Mouse (Mus musculus) liver, adult 2 months (tissue): ENCODE measurements around the gene Gtsf2. TPM values are rescaled to one million over a fixed set of nuclear protein-coding genes. Genes with fewer than 3 reads are reported as not detected.

Experiments
- DNase-seq: peaks from one replicate; pipeline ENCODE4 v3.0.0-alpha.2; 2011; ENCODE audit warnings: low read depth, low spot score; ENCODE audit errors: extremely low read depth
- H3K27ac ChIP-seq: fragments of 200-500 bp; replicated peaks from 2 replicates; pipeline ENCODE4 v1.5.1; 2012; ENCODE audit warnings: low read depth, mild to moderate bottlenecking, control low read depth, inconsistent platforms, low read length; ENCODE audit not compliant: insufficient read depth
- H3K27me3 ChIP-seq: fragments of 200-500 bp; 2 replicates; pipeline ENCODE4 v1.6.1; 2012; ENCODE audit warnings: mild to moderate bottlenecking, moderate library complexity, low read length, inconsistent platforms; ENCODE audit not compliant: control insufficient read depth, insufficient read depth
- H3K36me3 ChIP-seq: fragments of 200-500 bp; 2 replicates; pipeline ENCODE4 v1.6.1; 2012; ENCODE audit warnings: low read length, inconsistent platforms; ENCODE audit not compliant: control insufficient read depth, insufficient read depth
- H3K4me1 ChIP-seq: fragments of 200-500 bp; 2 replicates; pipeline ENCODE4 v1.6.1; 2011; ENCODE audit warnings: low read length; ENCODE audit not compliant: control insufficient read depth, insufficient read depth
- H3K4me3 ChIP-seq: fragments of 200-500 bp; 2 replicates; pipeline ENCODE4 v1.5.1; 2011; ENCODE audit warnings: low read depth, mild to moderate bottlenecking, control low read depth, low read length, moderate library complexity; ENCODE audit not compliant: insufficient read depth
- H3K79me2 ChIP-seq: fragments of 200-500 bp; 2 replicates; pipeline ENCODE4 v1.6.1; 2012; ENCODE audit warnings: inconsistent platforms, mild to moderate bottlenecking, low read length, moderate library complexity; ENCODE audit not compliant: control insufficient read depth, insufficient read depth
- H3K9ac ChIP-seq: fragments of 200-500 bp; 2 replicates; pipeline ENCODE4 v1.6.1; 2012; ENCODE audit warnings: low read depth, mild to moderate bottlenecking, control low read depth, inconsistent platforms, low read length
- CTCF ChIP-seq: fragments of 200-500 bp; IDR thresholded peaks from 2 replicates; pipeline ENCODE4 v1.5.1; 2011; ENCODE audit warnings: low read depth, low read length, control low read depth
- POLR2A ChIP-seq: fragments of 200-500 bp; IDR thresholded peaks from 2 replicates; pipeline ENCODE4 v1.6.1; 2011; ENCODE audit warnings: low read length, control low read depth; ENCODE audit not compliant: insufficient read depth; ENCODE audit errors: extremely low read depth
- WGBS: fragments of 180-500 bp; shearing (Covaris S2); methylation state at CpG from one replicate; pipeline ENCODE4 v1.1.7; 2018; 5-methylcytosine and 5-hydroxymethylcytosine counted together
- polyA plus RNA-seq: library from polyadenylated mRNA; depleted of rRNA; stranded (reverse); fragments of >200 nt; gene quantifications from 2 replicates; pipeline ENCODE4 v1.2.3, GENCODE M21; 2012
- total RNA-seq: library from RNA; depleted of rRNA; stranded (reverse); fragments of >200 nt; gene quantifications from 2 replicates; pipeline ENCODE4 v1.2.3, GENCODE M21; 2014

Gtsf2 gene
- total and polyA plus RNA-seq, 2 experiments = not detected

DNA sequence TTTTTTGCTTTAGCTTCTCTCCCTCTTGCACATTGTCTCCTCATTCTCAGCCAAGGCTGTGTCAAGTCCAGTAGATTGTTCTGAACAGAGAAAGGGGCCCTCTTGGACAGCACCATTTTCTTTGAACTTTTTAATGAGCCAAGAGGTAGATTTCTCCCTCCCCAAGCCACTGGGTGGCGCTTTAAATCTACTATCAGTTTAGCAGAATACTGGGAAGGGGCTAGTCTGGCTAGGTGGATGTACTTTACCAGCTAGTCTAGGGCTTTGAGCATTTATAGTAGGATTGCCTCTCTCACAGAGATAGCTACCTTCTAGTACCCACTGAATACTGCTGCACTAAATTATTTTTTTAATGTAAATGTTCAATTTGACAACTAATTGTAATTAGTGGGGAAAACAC is 34.2 kb upstream of the Gtsf2 start:
- no peaks in the 10 kb centered on the region for H3K36me3 ChIP-seq
- H3K27ac ChIP-seq = no peak overlapping the region
- TF ChIP-seq CTCF (no peak), POLR2A (no peak)
- H3K79me2 ChIP-seq = no peaks in the 10 kb centered on the region
- H3K4me1 ChIP-seq = no peaks in the 10 kb centered on the region
- H3K9ac ChIP-seq = no peak overlapping the region
- H3K27me3 ChIP-seq = no peaks in the 10 kb centered on the region; the same call in none of the 2 replicates
- H3K4me3 ChIP-seq = no peak overlapping the region
- DNase-seq = no peak
- WGBS = 11% methylated on average over 1 of the region's 1 CpGs

DNA sequence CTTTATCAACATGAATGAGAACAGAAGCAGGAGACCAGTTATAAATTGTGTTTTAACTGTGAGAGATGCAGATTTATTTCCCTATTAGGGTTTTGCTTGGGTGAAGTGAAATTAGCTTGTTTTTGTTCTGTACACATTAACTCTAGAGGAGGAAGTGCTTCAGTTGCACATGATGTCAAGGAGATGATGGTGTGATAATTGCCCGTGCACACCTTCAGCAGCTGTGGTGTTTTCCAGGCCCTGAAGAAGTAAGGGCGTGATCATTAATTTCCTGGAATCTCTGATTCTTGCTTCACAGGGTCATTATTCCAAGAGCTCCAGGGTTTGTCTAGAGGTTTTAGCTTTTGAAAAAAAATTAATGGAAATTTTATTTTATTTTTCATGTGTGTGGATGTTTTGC is 31.9 kb upstream of the Gtsf2 start:
- no peak for DNase-seq

DNA sequence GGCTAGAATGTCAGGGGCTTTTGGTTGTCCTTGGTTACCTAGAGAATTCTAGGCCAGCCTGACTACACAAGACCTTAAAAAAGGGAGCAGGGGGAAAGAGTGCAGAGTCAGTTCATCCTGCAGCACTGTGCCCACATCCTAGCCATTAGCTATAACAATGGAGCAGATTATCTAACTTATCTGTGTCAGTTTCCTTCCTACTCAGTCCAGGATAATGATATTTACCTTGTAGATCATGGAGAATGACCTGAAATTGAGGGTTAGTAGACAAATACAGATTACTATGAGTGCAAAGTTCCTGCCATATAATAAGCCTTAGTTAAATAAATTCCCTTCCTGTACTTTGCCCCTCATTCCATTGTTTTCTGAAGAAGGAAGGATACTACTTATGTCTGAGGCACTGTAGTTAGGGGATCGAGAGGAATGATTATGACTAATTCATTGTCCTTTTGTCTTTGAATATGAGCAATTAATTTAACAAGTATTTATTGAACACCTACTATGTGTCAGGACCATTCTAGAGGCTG is 30.9 kb upstream of the Gtsf2 start:
- 76% methylated on average over 1 of the region's 1 CpGs for WGBS
- no peak overlapping the region for H3K27ac ChIP-seq
- H3K36me3 ChIP-seq = no peaks in the 10 kb centered on the region
- no peaks in the 10 kb centered on the region; the same call in 1 of the 2 replicates for H3K27me3 ChIP-seq
- no peak overlapping the region for H3K9ac ChIP-seq
- DNase-seq = no peak
- no peak overlapping the region for H3K4me3 ChIP-seq
- H3K79me2 ChIP-seq = no peaks in the 10 kb centered on the region
- no peaks in the 10 kb centered on the region for H3K4me1 ChIP-seq
- no peak for TF ChIP-seq CTCF
- no peak for TF ChIP-seq POLR2A

More for the DNA sequence above, 31.9 kb upstream of the Gtsf2 start:
- TF ChIP-seq CTCF (no peak), POLR2A (no peak)
- Histone ChIP-seq H3K27me3 (no peaks in the 10 kb centered on the region; the same call in none of the 2 replicates), H3K4me1 (no peaks in the 10 kb centered on the region), H3K9ac (no peak overlapping the region), H3K79me2 (no peaks in the 10 kb centered on the region), H3K27ac (no peak overlapping the region), H3K4me3 (no peak overlapping the region), H3K36me3 (no peaks in the 10 kb centered on the region)
- WGBS = 84% methylated on average over 2 of the region's 2 CpGs

DNA sequence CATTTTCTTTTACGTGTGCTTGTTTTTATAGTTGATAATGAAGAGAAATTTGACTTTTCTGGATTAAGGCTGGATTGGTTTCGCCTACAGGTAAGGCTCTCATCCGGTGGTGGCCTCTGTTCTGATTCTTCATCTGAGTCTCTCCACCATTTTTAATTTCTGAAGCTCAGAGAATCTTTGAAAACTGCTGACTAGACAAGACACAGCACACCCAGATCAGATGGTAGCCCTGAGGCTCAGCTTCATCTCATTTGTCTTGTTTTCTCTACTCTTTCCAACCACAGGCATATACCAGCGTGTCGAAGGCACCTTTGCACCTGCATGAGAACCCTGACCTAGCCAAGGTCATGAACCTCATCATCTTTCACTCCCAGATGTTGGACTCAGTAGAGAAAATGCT is 25.5 kb upstream of the Gtsf2 start:
- no peak for DNase-seq
- H3K36me3 ChIP-seq = no peaks in the 10 kb centered on the region
- H3K9ac ChIP-seq = no peak overlapping the region
- no peak overlapping the region for H3K27ac ChIP-seq
- no peaks in the 10 kb centered on the region for H3K79me2 ChIP-seq
- H3K4me1 ChIP-seq = no peaks in the 10 kb centered on the region
- no peaks in the 10 kb centered on the region for H3K27me3 ChIP-seq
- TF ChIP-seq CTCF (no peak), POLR2A (no peak)
- 84% methylated on average over 5 of the region's 5 CpGs for WGBS
- no peak overlapping the region for H3K4me3 ChIP-seq

DNA sequence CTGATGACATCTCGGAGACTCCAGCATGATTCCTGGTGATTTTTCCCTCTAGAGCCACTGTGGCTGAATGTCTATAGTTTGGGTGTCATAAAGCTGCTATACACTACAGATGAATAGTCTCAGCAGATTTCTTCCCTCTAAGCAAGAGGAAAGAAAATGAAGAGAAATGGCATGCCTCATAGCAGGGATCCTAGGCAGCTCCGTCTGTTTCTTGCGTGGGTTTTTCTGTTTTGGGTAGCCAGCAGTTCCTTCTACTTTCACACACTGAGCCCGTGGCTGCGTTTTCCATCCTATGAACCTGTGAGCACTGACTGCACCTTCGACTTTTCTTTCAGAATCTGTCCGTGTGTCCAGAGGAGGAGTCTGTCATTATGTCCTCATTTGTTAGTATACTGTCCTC is 24.9 kb upstream of the Gtsf2 start:
- DNase-seq = no peak
- H3K27ac ChIP-seq = no peak overlapping the region
- H3K36me3 ChIP-seq = no peaks in the 10 kb centered on the region
- H3K27me3 ChIP-seq = no peaks in the 10 kb centered on the region
- no peaks in the 10 kb centered on the region for H3K79me2 ChIP-seq
- no peak for TF ChIP-seq CTCF
- no peak overlapping the region for H3K9ac ChIP-seq
- 85% methylated on average over 7 of the region's 7 CpGs for WGBS
- H3K4me3 ChIP-seq = no peak overlapping the region
- H3K4me1 ChIP-seq = no peaks in the 10 kb centered on the region

DNA sequence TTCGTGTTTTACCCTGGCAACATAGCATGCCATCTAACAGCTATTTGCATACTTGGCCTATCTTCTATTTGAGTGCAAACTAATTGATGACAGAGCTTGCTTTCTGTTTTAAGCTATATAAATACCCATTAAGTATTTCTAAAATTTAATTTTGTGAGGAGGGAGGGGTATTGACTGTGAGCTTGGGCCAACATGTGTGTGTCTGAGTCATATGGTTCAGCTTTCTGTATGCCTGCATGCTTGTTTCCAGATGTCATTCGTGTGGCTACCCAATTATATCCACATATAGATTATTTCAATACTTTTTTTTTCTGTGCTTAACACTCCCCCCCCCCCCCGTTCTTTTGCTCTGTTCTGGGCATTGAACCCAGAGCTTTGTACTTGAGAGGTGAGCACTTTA is 24.0 kb upstream of the Gtsf2 start:
- H3K36me3 ChIP-seq = no peaks in the 10 kb centered on the region
- no peak overlapping the region for H3K9ac ChIP-seq
- no peak for DNase-seq
- H3K79me2 ChIP-seq = no peaks in the 10 kb centered on the region
- no peak overlapping the region for H3K4me3 ChIP-seq
- WGBS = 79% methylated on average over 3 of the region's 3 CpGs
- TF ChIP-seq POLR2A = no peak
- no peak for TF ChIP-seq CTCF
- no peak overlapping the region for H3K27ac ChIP-seq
- H3K27me3 ChIP-seq = no peaks in the 10 kb centered on the region
- H3K4me1 ChIP-seq = no peaks in the 10 kb centered on the region
